ENCODE assay signal across 20 mouse cellular contexts in the genomic region with DNA sequence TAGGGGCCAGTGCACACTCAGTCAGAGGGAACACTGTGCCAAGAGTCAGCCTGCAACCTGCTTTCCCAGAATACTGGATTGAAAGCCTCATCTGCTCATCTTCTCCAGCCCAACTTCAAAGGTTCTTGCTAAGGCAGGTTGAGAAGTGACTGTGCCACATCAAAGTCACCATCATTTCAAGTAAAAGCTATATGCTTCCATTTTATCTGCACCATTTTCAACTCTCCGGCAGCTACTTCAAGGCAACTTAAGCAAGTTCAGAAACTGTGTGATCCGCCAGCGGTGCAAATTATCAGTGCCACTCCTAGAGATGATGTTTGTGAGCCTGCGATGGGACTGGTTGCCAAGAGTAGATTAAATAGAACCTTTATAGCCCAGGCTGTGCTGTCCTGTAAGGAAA. TPM values are rescaled to one million over a fixed set of nuclear protein-coding genes. Genes with fewer than 3 reads are reported as not detected.
DNase-seq lines count a peak whose midpoint lies in the region; ATAC-seq and TF ChIP-seq lines count a peak whose summit lies in the region.
"Had no signal": no experiment of that assay in that cellular context is flagged by ENCODE, and none has a peak within 500 bp of the region (broad histone marks: within the 10 kb centered on the region; RNA-seq: fewer than 3 reads in every experiment).

No protein-coding gene starts in this region.

- WGBS in forebrain, embryonic 15.5 days, result 88% methylated on average over 4 of the region's 4 CpGs
- WGBS in forebrain, embryonic 10.5 days, result 92% methylated on average over 4 of the region's 4 CpGs
- 86% methylated on average over 4 of the region's 4 CpGs for WGBS in midbrain, embryonic 16.5 days

- no peak overlapping the region; the same call in 1 of the 2 replicates for H3K4me3 ChIP-seq in forebrain, embryonic 15.5 days
- H3K4me3 ChIP-seq in forebrain, embryonic 10.5 days, result no peak overlapping the region
- peak overlapping the region; percentile 97 for H3K4me3 ChIP-seq in cortical plate, adult 2 months (ENCODE audit: insufficient read depth, low read length)
- peak overlapping the region; percentile 57 for H3K4me3 ChIP-seq in midbrain, embryonic 16.5 days (ENCODE audit: low read depth, low read length)
- H3K4me3 ChIP-seq: embryonic facial prominence, embryonic 10.5 days; erythroblast, embryonic 14.5 days; heart, embryonic 12.5 days; liver, embryonic 13.5 days had no signal

- no peak overlapping the region for H3K27ac ChIP-seq in forebrain, embryonic 15.5 days (replicated peaks)
- no peak overlapping the region for H3K27ac ChIP-seq in forebrain, embryonic 10.5 days
- 0 out of 2 replicates have a peak overlapping the region, but pooled peaks have one; percentile 30 for H3K27ac ChIP-seq in cortical plate, adult 2 months (ENCODE audit: insufficient read depth, low read length)
- H3K27ac ChIP-seq in midbrain, embryonic 16.5 days (ENCODE audit: low read length), result no peak overlapping the region
- H3K27ac ChIP-seq: embryonic facial prominence, embryonic 10.5 days; limb, embryonic 10.5 days; liver, embryonic 13.5 days had no signal

- no peak for ATAC-seq in forebrain, embryonic 15.5 days (replicated peaks)
- no peak for ATAC-seq in midbrain, embryonic 16.5 days

- H3K9me3 ChIP-seq in forebrain, embryonic 15.5 days, result no peaks in the 10 kb centered on the region
- H3K9me3 ChIP-seq in forebrain, embryonic 10.5 days, result no peaks in the 10 kb centered on the region
- no peaks in the 10 kb centered on the region for H3K9me3 ChIP-seq in midbrain, embryonic 16.5 days (replicated peaks; ENCODE audit: control insufficient read depth, low read length, poor library complexity, severe bottlenecking)
- H3K9me3 ChIP-seq: embryonic facial prominence, embryonic 10.5 days; heart, embryonic 12.5 days; limb, embryonic 10.5 days; liver, embryonic 13.5 days had no signal

- TF ChIP-seq POLR2A in cortical plate, adult 2 months (IDR thresholded peaks at IDR 0.05; ENCODE audit: extremely low read depth, insufficient read depth, low read length), result no peak

- DNase-seq in cerebellum, adult 18-20 months, result peak; percentile 21 to 26
- DNase-seq in cerebellum, postnatal 4 days (ENCODE audit: low spot score in 2 of 2), result no peak
- no peak for DNase-seq in forebrain, embryonic 10.5 days (ENCODE audit: extremely low spot score, low spot score)
- DNase-seq in retina, postnatal 1 day, result no peak
- DNase-seq in heart, postnatal 25 days (ENCODE audit: low spot score), result no peak
- DNase-seq: adrenal gland, postnatal 10 days; kidney, adult 8-10 months; kidney, postnatal 4 days; liver, embryonic 13.5 days; thymus, adult 2 months had no signal

- no peaks in the 10 kb centered on the region for H3K27me3 ChIP-seq in forebrain, embryonic 15.5 days
- H3K27me3 ChIP-seq in forebrain, embryonic 10.5 days (ENCODE audit: poor library complexity, severe bottlenecking), result peaks cover 37% of the 10 kb centered on the region
- H3K27me3 ChIP-seq in midbrain, embryonic 16.5 days (ENCODE audit: control insufficient read depth, insufficient read depth, low read depth, low read length), result no peaks in the 10 kb centered on the region

- H3K4me1 ChIP-seq in forebrain, embryonic 15.5 days, result peaks cover 9% of the 10 kb centered on the region
- H3K4me1 ChIP-seq in forebrain, embryonic 10.5 days, result peaks cover 13% of the 10 kb centered on the region
- peaks cover 1% of the 10 kb centered on the region; the same call in 1 of the 2 replicates for H3K4me1 ChIP-seq in cortical plate, adult 2 months (ENCODE audit: control insufficient read depth, insufficient read depth, low read length)
- no peaks in the 10 kb centered on the region for H3K4me1 ChIP-seq in midbrain, embryonic 16.5 days (ENCODE audit: control insufficient read depth, insufficient read depth, low read length)
- H3K4me1 ChIP-seq: liver, embryonic 13.5 days had no signal

- no peak overlapping the region for H3K9ac ChIP-seq in forebrain, embryonic 15.5 days (replicated peaks)
- 0 out of 2 replicates have a peak overlapping the region, but pooled peaks have one; percentile 7 for H3K9ac ChIP-seq in midbrain, embryonic 16.5 days (ENCODE audit: low read depth, low read length)
- H3K9ac ChIP-seq: heart, embryonic 12.5 days; liver, embryonic 13.5 days had no signal

- peak overlapping the region; percentile 73; the same call in 1 of the 2 replicates for H3K4me2 ChIP-seq in forebrain, embryonic 15.5 days (replicated peaks)
- peak overlapping the region; percentile 56 for H3K4me2 ChIP-seq in midbrain, embryonic 16.5 days (ENCODE audit: low read length)
- H3K4me2 ChIP-seq: liver, embryonic 13.5 days had no signal

- intact Hi-C loops in heart, postnatal 25 days (cut with DNase I), result no loop called here

- H3K36me3 ChIP-seq in forebrain, embryonic 15.5 days, result no peaks in the 10 kb centered on the region
- no peaks in the 10 kb centered on the region for H3K36me3 ChIP-seq in forebrain, embryonic 10.5 days (replicated peaks)
- no peaks in the 10 kb centered on the region for H3K36me3 ChIP-seq in midbrain, embryonic 16.5 days (ENCODE audit: control insufficient read depth, insufficient read depth, low read length)
- H3K36me3 ChIP-seq: embryonic facial prominence, embryonic 10.5 days; heart, embryonic 12.5 days; limb, embryonic 10.5 days; liver, embryonic 13.5 days had no signal

- TF ChIP-seq CTCF in cortical plate, adult 2 months (IDR thresholded peaks at IDR 0.05; ENCODE audit: extremely low read depth, insufficient read depth, low read length), result no peak

RNA-seq across cellular contexts. Expression of a gene that starts 2.2 kb away (rescaled TPM):
- polyA plus RNA-seq in forebrain, embryonic 15.5 days (2015; fragmentation: Nextera tagmentation; extraction: Ambion mirVana), result 9.1 and 10.7 TPM in 2 replicates
- polyA plus RNA-seq in forebrain, embryonic 10.5 days (2016; fragmentation: Nextera tagmentation; extraction: Ambion mirVana), result 0.85 and 1.3 TPM in 2 replicates
- 17.8 and 18.8 TPM in 2 replicates for polyA plus RNA-seq in cortical plate, adult 2 months (2012; rRNA removed)
- polyA plus RNA-seq in midbrain, embryonic 16.5 days (2015; fragmentation: Nextera tagmentation; extraction: Ambion mirVana), result 20.4 and 21.2 TPM in 2 replicates
- under 1 TPM; 0.22 to 0.55 TPM for total RNA-seq in heart, postnatal 25 days (2021)
- total RNA-seq: hematopoietic stem cell, adult 5-6 weeks; megakaryocyte progenitor cell, adult 5-6 weeks had no signal
- polyA plus RNA-seq: erythroblast, embryonic 14.5 days; gonadal fat pad, adult 2 months had no signal

Comparison
In these comparisons a context has a peak if more than half of its experiments do, and no peak if none do; other contexts are left out.
1. DNase-seq: peak in cerebellum, adult 18-20 months (2 of 2); none in cerebellum, postnatal 4 days (0 of 2), forebrain, embryonic 10.5 days (single experiment), retina, postnatal 1 day (single experiment) and heart, postnatal 25 days (single experiment).
2. H3K4me3 ChIP-seq: peak in cortical plate, adult 2 months (single experiment) and midbrain, embryonic 16.5 days (single experiment); none in forebrain, embryonic 15.5 days (single experiment) and forebrain, embryonic 10.5 days (single experiment).